Mouse (Mus musculus) layer of hippocampus, adult 18-20 months (tissue): ENCODE data around the gene Calcoco2. TPM values are rescaled to one million over a fixed set of nuclear protein-coding genes. Genes with fewer than 3 reads are reported as not detected.
"Not testable (repeated sequence)": the region's sequence is repeated elsewhere in the genome, so short reads cannot be mapped to it uniquely, and the experiment has no call there.

Experiments
- DNase-seq, 2 experiments: peaks; one replicate each; pipeline ENCODE4 v3.0.0; 2022; ENCODE audit warnings: low spot score in 2 of 2
- long read RNA-seq: library from polyadenylated mRNA; stranded (forward); transcript quantifications from one replicate; pipeline ENCODE4 v2.0.0, GENCODE M21; 2021
- total RNA-seq, 2 experiments: library from RNA; stranded (reverse); gene quantifications; 2 replicates each; pipeline ENCODE4 v1.2.3; 2021

Calcoco2 gene
- total RNA-seq = under 1 TPM in 1 of 2 experiments, not detected in 1; 0.20 TPM
- long read RNA-seq, partial matches to known transcripts = 0 of 1 reads
- long read RNA-seq, other reads (novel, unspliced or antisense) = 1 of 1 reads

DNA sequence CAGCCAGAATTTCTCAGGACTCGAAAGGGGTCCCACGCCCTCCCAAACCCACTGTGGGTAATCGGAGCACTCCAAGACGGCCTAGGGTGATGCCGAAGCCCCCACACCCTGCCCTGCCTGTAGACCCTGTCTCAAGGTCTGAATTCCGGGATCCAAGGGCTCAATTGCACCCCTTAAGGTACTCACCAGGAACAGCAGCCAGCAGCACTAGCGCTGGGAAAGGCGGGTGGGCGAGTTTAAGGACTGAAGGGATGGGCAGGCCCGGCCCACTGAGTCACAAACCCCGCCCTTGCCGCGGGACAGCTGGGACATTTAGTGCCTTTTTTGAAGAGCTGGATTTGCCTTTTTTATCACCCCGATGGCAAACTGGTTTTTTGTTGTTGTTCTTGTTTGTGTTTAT lies at the start of gene Calcoco2:
Calcoco2 (minus strand) TSS at position 214 of the 400 bp plus-strand sequence.
- no peak for DNase-seq

DNA sequence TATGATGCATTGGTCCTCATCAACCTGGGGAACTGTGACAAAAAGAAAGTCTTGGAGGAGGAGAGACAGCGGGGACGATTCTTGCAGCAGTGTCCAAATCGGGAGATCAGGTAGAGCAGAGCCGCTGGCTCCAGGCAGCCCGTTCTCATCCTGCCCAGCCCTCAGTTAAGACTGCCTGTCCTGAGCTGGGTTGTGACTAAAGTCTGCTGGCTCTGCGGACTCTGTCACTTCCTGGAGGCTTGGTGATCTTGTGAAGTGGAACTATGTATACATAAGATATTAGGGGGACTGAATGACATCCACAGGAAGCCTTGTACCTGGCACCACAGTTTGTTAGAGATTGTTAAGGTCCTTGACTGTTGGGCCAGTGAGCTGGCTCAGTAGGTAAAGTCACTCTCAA lies 35.7 kb upstream of the Calcoco2 start:
- DNase-seq = no peak

DNA sequence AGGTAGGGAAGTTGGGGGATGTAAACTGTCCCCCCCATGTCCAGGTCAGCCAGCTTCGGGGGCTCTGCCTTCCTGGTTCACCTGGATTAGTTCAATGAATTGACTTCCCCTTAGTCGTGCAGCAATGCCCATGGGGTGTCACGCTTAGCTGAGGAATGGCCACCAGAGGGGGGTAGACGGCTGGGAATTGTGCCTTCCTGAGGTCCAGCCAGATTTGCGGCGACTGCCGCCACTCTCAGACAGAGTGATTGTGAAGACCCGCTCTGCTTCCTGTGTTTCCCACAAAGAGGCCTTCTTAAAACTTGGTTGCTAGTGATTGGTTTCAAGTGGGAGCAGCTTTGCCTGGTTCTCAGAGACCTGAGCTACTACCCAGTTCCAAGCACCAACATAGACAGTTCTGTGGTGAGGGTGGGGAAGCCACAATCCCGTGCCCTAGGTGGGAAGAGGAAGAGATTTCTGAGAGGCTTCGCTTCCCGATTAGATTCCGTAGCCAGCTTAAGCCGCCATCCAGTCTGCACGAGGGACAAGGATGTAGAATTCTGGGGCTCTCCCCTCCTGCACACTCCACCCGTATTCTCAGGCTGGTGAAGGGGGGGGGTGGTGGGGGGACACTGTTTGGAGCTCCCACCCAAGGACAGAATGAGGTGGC lies 34.0 kb upstream of the Calcoco2 start:
- DNase-seq = peak; percentile 16 to 72

DNA sequence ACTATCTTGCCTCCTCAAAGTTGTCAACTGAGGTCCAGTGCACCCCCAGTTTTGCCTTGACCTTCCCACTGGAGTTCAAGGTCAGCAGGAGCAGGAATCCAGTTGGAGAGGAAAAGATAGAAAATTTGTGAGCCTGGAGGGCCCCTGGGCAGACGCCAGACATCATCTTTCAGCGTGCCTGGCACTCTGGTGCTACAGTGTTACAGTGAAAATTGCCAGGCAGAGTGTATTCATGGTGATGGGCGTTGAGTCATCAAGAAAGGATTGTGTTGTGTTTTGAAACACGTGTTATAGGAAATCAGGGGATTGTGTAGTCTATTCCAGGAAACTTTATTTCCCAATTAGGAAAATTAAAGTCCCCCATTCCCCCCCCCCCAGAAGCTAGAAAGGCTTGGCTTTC lies 32.0 kb upstream of the Calcoco2 start:
- DNase-seq = no peak

DNA sequence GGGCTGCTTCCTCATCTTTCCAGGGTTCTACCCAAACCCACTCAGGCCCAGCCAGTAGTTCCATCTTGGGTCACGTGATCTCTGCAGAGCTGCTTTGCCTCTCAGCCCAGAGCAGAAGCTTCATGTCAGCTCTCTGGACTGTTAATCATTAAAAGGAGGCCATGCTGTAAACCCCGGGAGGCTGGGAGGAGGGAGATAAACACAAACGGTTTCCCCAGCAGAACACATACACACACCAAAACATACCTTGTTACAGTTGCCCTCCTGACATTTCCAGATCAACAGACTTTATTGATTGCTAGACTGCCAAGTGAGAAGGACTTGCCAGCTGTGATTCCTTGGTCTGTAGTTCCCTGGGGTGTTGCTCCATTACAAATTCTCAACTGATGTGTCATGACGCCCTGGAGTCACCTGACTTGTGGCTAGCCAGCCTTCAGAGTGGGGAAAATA lies 29.0 kb upstream of the Calcoco2 start:
- DNase-seq = no peak

DNA sequence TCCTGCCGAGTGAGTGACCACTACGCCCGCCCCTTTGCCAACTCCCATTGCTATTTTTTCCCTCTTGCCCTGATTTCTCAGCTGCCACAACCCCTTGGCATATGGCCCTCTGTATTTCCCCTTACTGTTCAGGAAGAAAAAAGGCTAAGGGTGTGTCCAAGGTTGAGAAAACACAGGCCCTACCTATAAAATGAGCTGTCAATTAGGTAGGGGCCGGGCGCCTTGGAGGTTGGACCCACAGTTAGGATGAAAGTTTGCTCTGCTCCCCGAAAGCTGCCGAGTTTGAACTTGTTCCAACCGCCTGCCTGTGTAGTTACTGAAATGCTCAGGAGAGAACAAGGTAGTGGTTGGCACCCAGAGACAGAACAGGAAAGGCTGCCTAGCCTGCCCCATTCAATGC lies 24.1 kb upstream of the Calcoco2 start:
- DNase-seq = no peak

DNA sequence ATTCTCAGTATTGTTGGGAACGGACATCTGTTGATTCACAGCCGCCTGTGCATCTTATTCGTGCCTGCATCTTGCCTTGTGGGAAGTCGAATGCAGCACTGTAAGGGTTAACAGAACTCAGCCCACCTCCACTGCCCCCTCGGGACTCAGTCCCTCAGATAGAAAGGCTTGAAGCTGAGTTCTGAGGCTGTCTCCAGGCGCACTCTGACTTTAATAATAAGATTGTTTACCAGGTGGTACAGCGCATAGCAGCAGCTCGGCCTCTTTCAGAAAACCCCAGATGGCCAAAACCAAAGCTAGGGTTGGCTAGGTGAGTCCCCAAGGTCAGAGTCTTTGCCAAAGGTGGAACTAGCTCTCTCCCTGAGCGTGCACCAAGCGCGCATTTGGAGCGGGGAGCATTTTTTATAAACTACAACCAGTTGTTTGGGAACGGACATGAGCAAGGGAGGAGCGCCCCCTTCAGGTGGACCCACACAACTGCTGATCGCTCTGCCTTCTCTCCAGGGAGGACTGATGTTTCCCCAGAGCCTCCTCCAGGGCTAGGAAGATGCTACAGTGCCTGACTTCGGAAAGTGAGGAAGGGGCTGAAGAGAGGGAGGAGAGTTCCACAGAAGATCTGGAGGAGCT lies 21.6 kb upstream of the Calcoco2 start, which contains the start of gene Ttll6:
Ttll6 (plus strand) TSS at position 548 of the 627 bp plus-strand sequence.
- peak; percentile 21 to 39 for DNase-seq

DNA sequence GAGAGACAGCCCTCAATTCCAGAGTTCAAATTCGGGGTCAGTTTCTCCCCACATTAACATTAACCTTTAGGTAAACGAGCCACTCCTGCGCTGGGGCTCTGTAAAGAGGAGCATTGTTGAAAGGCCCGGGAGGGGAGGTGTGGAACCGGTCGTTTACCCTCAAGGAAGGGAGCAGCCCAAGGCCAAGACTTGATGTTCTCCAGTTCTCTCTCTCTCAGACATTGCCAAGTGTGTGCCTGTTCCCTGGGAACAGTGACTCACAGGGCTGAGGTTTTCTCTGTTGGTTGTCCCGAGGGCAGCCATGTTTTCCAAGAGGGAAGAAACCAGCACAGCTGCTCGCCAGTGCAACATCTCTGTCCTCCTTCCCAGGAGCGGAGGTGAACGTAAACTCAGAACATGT lies 18.8 kb upstream of the Calcoco2 start:
- DNase-seq = no peak

DNA sequence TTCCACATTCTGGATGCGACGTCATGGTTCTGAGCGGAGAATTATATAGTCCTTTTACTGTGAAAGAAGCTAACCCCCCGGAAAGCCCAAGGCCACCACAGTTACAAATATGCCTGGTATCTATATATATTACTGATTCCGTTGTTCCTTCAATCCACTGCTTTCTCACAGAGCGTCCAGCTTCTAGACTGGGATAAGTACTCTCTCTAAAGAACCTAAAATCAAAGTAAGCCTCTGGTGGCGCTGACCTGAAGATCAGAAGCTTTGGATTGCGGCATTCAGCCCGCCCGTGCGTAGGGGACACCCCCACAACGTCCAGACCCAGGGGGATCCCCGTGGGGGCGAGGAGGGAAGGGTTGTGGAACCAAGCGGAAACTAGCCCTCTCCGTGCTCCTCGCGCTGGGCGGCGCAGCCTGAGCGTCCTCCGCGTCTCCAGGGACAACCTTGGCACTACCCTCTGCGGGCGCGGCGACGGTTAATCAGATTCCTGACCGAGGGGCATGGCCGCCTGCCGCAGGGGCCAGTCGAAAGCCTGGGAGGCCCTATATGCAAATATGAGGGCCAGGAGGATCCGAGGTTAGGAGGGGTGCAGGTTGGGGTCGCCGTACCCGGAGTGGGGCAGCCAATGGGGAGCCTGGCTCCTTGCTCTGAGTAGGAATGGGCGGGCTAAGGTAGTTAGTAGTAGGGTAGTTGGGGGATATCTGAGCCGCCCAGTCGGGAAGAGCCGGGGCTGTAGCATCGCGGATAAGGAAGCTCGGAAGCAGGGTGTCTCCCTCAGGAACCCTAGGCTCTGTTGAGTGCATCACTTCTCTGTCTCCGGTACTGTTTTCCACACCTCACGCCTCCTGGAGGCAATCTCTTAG lies 12.5 kb upstream of the Calcoco2 start:
- peak in 1 of 2 experiments; percentile 3 for DNase-seq

DNA sequence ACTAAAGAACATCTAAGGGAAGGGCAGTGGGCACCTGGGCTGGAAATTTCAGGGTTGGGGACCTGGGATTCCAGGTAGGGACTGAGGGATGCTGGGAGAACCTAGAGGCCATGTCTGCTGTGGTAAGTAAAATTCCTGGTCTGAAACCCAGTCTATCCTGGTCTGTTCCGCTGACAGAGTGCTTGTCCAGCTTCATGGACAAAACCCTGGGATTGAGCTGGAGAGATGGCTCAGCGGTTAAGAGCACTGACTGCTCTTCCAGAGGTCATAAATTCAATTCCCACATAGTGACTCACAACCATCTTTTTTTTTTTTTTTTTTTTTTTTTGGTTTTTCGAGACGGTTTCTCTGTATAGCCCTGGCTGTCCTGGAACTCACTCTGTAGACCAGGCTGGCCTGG lies 11.0 kb upstream of the Calcoco2 start:
- not testable (repeated sequence) for DNase-seq

DNA sequence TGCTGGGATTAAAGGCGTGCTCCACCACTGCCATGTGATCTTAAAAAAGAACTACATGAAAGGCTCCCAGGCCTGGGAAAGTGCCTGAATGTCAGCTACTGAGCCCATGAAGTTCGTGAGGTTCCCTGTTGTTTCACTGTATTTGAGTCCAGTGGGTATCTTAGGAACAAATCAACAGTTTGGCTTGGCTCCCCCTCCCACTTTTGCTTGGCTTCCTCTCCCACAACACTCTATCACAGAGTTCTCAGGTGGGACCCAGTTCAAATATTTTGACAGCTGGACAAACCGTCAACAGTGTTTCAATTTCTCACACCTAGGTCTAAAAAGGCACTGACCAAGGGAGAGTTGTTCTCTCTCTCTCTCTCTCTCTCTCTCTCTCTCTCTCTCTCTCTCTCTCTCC lies 7.6 kb upstream of the Calcoco2 start:
- DNase-seq = no peak

DNA sequence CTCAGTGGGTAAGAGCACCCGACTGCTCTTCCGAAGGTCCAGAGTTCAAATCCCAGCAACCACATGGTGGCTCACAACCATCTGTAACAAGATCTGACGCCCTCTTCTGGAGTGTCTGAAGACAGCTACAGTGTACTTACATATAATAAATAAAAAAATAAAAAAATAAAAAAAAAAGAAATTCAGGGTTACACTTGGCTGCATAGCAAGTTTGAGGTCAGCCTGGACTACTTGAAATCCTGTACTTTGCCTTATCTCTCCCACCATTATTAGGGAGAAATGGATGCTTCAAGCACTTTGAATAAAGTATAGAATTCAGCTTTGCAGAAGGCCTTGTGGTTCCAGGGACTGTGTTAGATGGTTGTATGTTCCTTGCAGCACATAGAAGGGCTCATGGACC lies 5.2 kb upstream of the Calcoco2 start:
- not testable (repeated sequence) for DNase-seq

DNA sequence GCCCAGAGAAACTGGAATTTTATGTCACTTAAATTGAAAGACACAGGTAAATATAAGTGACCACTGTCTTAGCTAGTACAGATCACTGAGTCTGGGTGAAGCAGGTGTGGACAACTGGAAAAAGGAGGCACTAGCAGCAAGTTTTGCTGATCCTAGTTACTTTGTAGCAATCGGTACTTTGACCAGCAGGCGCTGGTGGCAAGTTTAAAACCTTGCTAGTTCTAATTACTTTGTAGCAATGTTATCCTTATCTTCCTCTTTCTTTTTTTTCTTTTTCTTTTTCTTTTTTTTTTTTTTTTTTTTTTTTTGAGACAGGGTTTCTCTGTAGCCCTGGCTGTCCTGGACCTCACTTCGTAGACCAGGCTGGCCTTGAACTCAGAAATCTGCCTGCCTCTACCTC lies 4.4 kb upstream of the Calcoco2 start:
- DNase-seq = no peak

DNA sequence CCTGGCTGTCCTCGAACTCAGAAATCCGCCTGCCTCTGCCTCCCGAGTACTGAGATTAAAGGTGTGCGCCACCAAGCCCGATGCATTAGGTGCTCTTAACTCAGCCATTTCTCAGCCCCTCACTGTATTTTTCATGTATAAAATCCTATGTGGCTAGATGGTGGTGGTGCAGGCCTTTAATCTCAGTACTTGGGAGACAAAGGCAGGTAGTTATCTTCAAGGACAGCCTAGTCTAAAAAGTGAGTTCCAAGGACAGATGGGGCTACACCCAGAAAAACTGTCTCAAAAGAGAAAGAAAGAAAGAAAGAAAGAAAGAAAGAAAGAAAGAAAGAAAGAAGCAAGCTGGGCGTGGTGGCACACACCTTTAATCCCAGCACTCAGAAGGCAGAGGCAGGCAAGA lies 3.7 kb upstream of the Calcoco2 start:
- no peak for DNase-seq

DNA sequence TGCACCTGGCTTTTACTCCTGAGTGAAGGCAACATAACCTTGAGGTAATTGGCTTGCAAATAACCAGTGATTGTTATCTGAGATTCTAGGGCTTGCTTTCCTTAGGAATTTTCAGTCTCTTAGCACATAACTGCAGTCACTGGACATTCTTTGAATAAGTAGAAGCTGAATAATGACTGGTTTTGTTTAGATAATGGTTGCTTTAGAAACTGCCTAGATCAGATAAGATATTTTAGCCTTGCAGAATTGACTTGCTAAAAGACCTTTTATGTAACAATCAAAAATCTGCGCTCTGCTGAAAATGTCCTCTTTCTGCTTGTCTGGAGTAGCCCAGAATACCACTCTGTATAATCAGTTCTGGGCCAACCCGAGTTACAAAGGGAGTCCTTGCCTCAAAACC lies 2.3 kb upstream of the Calcoco2 start:
- DNase-seq = no peak

DNA sequence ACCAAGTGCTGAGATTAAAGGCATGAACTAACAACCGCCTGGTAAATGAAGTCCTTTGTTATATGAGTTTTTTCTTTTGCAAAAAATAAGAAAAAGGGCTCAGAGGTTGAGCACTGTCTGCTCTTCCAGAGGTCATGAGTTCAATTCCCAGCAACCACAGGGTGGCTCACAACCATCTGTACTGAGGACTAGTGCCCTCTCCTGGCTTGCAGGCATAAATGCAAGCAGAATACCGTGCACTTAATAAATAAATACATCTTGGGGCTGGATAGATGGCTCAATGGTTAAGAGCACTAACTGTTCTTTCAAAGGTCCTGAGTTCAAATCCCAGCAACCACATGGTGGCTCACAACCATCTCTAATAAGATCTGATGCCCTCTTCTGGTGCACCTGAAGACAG lies 814 bp downstream of the Calcoco2 start:
- not testable (repeated sequence) for DNase-seq

DNA sequence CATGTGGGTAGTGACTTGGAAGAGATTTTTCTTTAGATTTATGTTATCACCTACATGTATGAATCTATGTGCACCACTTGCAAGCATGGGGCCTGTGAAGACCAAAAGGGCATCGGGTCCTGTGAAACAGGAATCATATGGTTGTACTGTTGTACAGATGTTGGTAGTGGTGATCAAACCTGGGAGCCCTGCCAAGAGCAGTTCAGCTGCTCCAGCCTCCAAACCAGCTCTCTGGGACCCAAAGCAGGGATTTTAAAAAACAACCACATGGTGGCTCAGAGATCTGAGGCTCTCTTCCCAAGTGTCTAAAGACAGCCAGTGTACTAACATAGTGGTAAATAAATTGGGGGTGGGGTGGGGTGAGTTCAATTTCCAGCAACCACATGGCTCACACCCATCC lies 3.4 kb downstream of the Calcoco2 start:
- no peak for DNase-seq

DNA sequence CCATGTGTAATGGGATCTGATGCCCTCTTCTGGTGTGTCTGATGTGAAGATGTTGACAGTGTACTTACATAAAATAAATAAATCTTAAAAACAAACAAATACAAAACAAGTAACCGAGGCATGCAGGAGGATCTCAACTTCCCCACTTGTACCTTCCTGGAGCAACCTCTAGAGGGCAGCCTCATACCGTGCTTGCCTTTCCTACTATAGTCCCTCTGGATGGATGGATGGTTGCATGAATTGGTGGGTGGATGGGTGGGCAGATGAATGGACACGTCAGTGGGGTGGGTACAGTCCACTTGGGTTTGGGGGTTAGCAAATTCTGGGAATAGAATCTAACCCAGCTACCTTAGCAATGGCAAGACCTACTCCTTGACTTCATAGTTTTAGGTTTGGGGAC lies 18.4 kb downstream of the Calcoco2 start:
- DNase-seq = peak in 1 of 2 experiments; percentile 44

DNA sequence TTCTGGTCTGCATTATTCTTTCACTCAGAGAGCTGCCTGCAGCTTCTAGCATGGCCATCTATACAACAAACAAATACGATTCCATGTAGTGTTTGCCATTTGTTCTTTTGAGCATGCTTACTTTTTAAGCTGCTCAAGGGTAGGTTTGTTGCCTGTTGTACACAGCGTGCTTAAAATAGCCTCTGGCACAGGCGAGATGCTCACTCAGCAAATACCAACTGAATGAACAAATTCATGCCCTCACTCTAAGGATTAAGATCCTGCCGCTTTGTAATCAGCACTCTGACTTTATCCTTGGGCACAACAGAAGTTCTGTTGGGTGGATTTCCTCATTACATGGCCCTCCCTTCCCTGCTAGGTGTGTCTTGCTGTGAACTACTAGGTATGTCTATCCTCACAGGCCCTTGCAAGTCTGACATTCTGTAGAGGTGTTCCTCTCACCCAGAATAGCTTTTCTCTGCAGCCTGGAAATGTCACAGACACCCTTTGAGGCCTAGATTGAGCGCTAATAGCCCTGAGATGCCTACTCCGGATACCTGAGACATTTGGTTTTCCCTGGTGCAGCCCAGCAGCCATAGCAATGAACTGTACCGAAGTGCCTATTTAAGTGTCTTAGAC lies 19.0 kb downstream of the Calcoco2 start:
- no peak for DNase-seq

DNA sequence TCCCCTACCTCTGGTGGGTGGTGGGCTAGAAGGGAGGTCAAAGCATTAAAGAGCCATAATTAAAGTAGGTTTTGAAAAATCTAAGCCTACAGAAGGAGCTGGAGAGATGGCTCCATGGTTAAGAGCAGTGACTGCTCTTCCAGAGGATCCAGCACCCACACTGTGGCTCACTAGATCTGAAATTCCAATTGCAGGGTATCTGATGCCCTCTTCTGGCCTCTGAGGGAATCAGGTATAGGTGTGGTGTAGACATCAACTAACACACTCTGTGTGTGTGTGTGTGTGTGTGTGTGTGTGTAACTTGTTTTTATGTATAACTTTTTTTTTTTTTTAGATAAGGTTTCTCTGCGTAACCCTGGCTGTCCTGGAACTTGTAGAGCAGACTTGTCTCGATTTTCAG lies 20.7 kb downstream of the Calcoco2 start:
- DNase-seq = no peak

DNA sequence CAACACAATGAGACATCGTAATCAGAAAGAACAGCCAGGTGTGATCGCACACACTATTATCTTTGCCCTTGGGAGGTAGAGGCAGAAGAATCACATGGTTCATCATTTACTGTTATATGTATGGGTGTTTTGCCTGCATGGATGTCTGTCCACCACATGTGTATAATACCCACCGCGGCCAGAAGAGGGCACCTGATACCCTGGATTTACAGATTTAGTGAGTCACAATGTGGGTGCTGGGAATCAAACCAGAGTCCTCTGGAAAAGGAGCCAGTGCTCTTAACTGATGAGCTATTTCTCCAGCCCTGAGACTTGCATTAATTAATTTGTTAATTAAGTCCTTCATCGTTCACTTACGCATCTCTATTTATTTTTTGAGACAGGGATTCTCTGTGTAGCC lies 23.8 kb downstream of the Calcoco2 start:
- DNase-seq = no peak
